Mouse (Mus musculus) neural tube, embryonic 11.5 days (tissue): ENCODE data around the gene Trabd. TPM values are rescaled to one million over a fixed set of nuclear protein-coding genes. Genes with fewer than 3 reads are reported as not detected.

Experiments used
- ATAC-seq: fragments of 200-750 bp; cut with Nextera tagmentation; 2 replicates; pipeline ENCODE4 v1.8.0; 2017; ENCODE audit warnings: moderate number of reproducible peaks, mild to moderate bottlenecking, moderate TSS enrichment, moderate library complexity; ENCODE audit not compliant: insufficient read depth, low FRiP score, low TSS enrichment
- DNase-seq: peaks from one replicate; pipeline ENCODE4 v3.0.0-alpha.2; 2015; ENCODE audit warnings: low spot score
- H3K27ac ChIP-seq: fragments of 300-500 bp; sonication (generic); 2 replicates; pipeline ENCODE4 v1.5.1; 2014; ENCODE audit warnings: low read depth, mild to moderate bottlenecking, low read length
- H3K27me3 ChIP-seq: fragments of 300-500 bp; sonication (generic); 2 replicates; pipeline ENCODE4 v1.6.1; 2014; ENCODE audit warnings: mild to moderate bottlenecking, low read length, mixed read lengths; ENCODE audit not compliant: control insufficient read depth, insufficient read depth
- H3K36me3 ChIP-seq: fragments of 300-500 bp; sonication (generic); 2 replicates; pipeline ENCODE4 v1.6.1; 2014; ENCODE audit warnings: mild to moderate bottlenecking, low read length, moderate library complexity, mixed read lengths; ENCODE audit not compliant: control insufficient read depth, insufficient read depth
- H3K4me1 ChIP-seq: fragments of 300-500 bp; sonication (generic); 2 replicates; pipeline ENCODE4 v1.6.1; 2014; ENCODE audit warnings: low read length, mixed read lengths; ENCODE audit not compliant: control insufficient read depth, insufficient read depth
- H3K4me2 ChIP-seq: fragments of 300-500 bp; sonication (generic); 2 replicates; pipeline ENCODE4 v1.6.1; 2014; ENCODE audit warnings: low read depth, mild to moderate bottlenecking, moderate library complexity
- H3K4me3 ChIP-seq: fragments of 300-500 bp; sonication (generic); 2 replicates; pipeline ENCODE4 v1.5.1; 2014; ENCODE audit warnings: low read depth, low read length
- H3K9ac ChIP-seq: fragments of 300-500 bp; sonication (generic); 2 replicates; pipeline ENCODE4 v1.6.1; 2014; ENCODE audit warnings: mild to moderate bottlenecking, low read length
- H3K9me3 ChIP-seq: fragments of 300-500 bp; sonication (generic); 2 replicates; pipeline ENCODE4 v1.6.1; 2016; ENCODE audit warnings: low read length; ENCODE audit not compliant: control insufficient read depth
- WGBS: fragments of 180-500 bp; shearing (Covaris S2); extraction: QIAGEN DNeasy Blood & Tissue Kit; methylation state at CpG from one replicate; pipeline ENCODE4 v1.1.7; 2014; 5-methylcytosine and 5-hydroxymethylcytosine counted together
- polyA plus RNA-seq: library from polyadenylated mRNA; unstranded; fragments of >200 nt; fragmentation: Nextera tagmentation; extraction: Ambion mirVana; gene quantifications from 2 replicates; pipeline ENCODE4 v1.2.1, GENCODE M21; 2014

Gene Trabd
- polyA plus RNA-seq, 1 experiment from 2014 or later = 53.3 TPM

DNA sequence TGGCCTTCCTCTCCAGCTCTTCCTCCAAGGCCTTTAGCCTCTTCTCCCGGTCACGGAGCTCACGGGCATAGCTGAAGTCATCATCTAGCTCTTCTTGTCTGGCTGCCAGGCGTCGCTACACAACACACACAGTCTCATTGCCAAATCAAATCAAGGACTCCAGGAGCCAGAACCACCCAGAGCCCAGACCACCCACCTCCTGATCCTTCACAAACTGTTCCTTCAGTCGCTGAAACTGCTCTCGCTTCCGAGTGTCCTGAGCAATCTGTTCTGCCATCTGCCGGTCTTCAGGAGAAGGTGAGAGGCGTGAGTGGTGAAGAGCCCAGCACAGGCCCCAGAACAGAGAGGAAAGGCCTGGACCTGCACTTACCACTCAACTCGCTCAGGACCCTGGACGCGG, 31.1 kb downstream of the Trabd start:
- ATAC-seq (no peak), DNase-seq (no peak)
- Histone ChIP-seq H3K9me3 (no peaks in the 10 kb centered on the region), H3K4me3 (no peak overlapping the region), H3K27ac (no peak overlapping the region), H3K9ac (no peak overlapping the region), H3K4me2 (no peak overlapping the region), H3K4me1 (no peaks in the 10 kb centered on the region), H3K27me3 (no peaks in the 10 kb centered on the region), H3K36me3 (peaks cover 32% of the 10 kb centered on the region)
- 91% methylated on average over 13 of the region's 13 CpGs for WGBS

DNA sequence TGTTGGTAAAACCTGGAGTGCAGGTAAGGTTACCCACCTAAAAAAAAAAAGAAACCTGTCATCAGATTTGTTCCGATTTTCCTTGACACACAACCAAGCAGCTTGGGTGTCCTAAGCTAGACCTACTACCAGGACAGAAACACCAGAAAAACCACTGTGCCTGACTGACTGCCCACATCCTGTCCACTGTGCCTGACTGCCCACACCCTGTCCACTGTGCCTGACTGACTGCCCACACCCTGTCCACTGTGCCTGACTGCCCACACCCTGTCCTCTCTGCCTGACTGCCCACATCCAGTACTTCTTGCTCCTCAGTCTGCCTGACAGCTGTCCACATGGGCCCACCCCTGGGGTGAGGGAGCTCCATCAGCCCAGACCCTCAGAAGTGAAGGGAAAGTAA, 32.1 kb downstream of the Trabd start:
- peaks cover 25% of the 10 kb centered on the region for H3K36me3 ChIP-seq
- 93% methylated on average over 1 of the region's 1 CpGs for WGBS
- H3K4me1 ChIP-seq = no peaks in the 10 kb centered on the region
- H3K4me3 ChIP-seq = no peak overlapping the region
- H3K27me3 ChIP-seq = no peaks in the 10 kb centered on the region
- H3K27ac ChIP-seq = no peak overlapping the region
- no peak overlapping the region for H3K4me2 ChIP-seq
- no peak overlapping the region for H3K9ac ChIP-seq
- no peaks in the 10 kb centered on the region for H3K9me3 ChIP-seq
- DNase-seq (no peak), ATAC-seq (no peak)

DNA sequence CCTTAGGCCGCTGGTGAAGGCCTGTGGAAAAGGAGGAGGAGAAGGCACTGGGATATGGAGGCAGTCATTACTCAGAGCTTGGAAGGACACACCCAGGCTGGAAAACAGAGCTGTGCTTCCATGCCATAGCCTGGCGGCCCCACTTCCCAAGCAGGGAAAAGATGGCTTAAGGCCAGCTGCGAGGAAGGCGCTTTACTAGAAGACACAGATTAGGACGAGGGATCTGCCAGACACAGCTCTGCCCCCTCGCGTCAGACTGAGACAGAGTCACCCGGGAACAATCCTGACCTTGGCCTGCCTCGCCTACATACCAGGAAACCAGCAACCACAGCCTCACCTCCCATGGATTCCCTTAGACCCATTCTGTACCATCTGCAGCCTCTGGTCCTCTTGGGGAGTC, 35.2 kb downstream of the Trabd start:
- no peak for DNase-seq
- ATAC-seq = no peak
- WGBS = 88% methylated on average over 9 of the region's 9 CpGs
- peaks cover 16% of the 10 kb centered on the region for H3K36me3 ChIP-seq
- no peak overlapping the region for H3K4me3 ChIP-seq
- no peaks in the 10 kb centered on the region for H3K9me3 ChIP-seq
- no peak overlapping the region for H3K9ac ChIP-seq
- no peaks in the 10 kb centered on the region for H3K27me3 ChIP-seq
- H3K27ac ChIP-seq = no peak overlapping the region
- H3K4me1 ChIP-seq = no peaks in the 10 kb centered on the region
- no peak overlapping the region for H3K4me2 ChIP-seq

DNA sequence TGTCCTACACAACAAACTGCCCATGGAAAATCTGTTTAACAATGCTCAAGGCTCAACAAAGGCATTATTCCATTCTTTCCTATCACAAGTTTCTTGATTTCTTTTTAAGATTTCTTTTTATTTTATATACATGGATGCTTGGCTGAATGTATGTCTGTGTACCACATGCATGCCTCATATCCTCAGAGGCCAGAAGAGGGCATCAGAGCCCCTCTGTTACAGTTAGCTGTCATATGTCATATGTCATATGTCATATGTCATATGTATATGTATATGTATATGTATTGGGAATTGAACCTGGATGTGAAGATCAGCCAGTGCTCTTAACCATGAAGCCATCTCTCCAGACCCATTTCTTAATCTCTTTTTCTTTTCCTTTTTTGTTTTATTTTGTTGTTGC, 43.1 kb downstream of the Trabd start:
- H3K9ac ChIP-seq = no peak overlapping the region
- ATAC-seq = no peak
- H3K4me1 ChIP-seq = peaks cover 22% of the 10 kb centered on the region
- H3K4me2 ChIP-seq = no peak overlapping the region
- no peak for DNase-seq
- H3K4me3 ChIP-seq = no peak overlapping the region
- H3K36me3 ChIP-seq = no peaks in the 10 kb centered on the region; the same call in 1 of the 2 replicates
- no peaks in the 10 kb centered on the region for H3K9me3 ChIP-seq
- no peak overlapping the region for H3K27ac ChIP-seq
- no peaks in the 10 kb centered on the region for H3K27me3 ChIP-seq

DNA sequence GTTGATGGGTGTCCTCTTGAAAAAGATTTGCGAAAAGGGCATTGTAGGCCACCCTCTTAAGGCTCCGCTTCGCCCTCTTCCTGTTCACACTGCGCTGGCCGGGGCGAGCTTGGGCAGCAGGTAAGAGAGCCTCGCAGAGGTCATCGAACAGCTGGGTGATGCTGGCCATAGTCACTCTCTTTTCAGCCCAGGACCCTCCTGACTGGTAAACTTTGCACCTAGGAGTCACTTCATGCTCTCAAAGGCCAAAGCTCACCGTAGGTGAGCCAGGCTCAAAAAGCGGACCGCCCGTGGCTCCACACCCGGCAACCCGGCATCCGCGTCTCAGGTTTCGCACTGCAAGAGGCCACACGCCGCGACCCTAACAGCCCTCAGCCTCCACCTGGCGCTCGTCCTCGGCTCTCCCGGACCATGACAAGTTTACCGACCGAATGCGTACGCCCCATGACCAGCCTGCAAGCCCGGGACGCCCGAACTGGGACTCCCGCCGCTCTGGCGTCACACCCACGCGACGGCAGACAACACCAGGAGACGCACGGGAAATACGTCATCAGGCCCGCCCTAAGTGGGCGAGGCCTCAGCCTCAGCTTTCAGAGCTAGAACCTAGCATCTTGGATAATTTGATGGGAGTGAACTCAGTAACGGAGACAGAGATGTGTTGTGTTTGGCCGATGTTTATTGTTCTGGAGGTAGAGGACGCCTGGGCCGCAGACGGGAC, 47.9 kb downstream of the Trabd start, which contains the start of gene Tubgcp6:
Tubgcp6 (minus strand) TSS at position 464 of the 718 bp plus-strand sequence.
- peak; percentile 97 for DNase-seq
- H3K9ac ChIP-seq = peak within 1 kb of the TSS; percentile 75
- no peaks in the 10 kb centered on the region for H3K27me3 ChIP-seq
- peak within 1 kb of the TSS; percentile 86 for H3K4me3 ChIP-seq
- H3K4me1 ChIP-seq = peaks cover 33% of the 10 kb centered on the region
- H3K9me3 ChIP-seq = no peaks in the 10 kb centered on the region
- peak within 1 kb of the TSS; percentile 97 for H3K4me2 ChIP-seq
- H3K27ac ChIP-seq = peak within 1 kb of the TSS; percentile 28
- peak; percentile 84 for ATAC-seq
- WGBS = under 1% methylated on average over 46 of the region's 47 CpGs
- H3K36me3 ChIP-seq = no peaks in the 10 kb centered on the region

DNA sequence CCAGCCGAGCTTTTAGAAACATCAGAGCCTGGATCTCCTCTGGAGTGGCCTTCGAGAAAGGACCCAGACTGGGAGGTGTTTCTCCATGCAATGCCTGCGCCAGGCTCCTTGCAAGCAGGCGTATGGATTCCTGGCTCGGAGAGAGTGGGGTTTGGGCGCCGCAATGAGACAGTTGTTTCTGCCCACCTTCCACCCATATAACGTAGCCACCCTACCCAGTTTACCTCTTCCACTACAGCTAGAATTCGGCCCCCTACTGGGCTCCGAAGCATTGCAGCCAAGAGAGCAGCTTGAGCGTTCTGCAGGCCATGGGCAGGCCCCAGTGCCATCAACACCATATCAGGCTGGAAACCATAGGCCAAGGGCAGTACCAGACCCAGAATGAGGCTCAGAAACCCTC, 48.7 kb downstream of the Trabd start:
- 0 out of 2 replicates have a peak, but pooled peaks have one; percentile 2 for ATAC-seq
- peak overlapping the region; percentile 86 for H3K4me3 ChIP-seq
- no peaks in the 10 kb centered on the region for H3K27me3 ChIP-seq
- no peaks in the 10 kb centered on the region for H3K9me3 ChIP-seq
- no peaks in the 10 kb centered on the region for H3K36me3 ChIP-seq
- H3K27ac ChIP-seq = peak overlapping the region; percentile 28
- H3K4me1 ChIP-seq = peaks cover 35% of the 10 kb centered on the region
- DNase-seq = peak; percentile 57
- H3K9ac ChIP-seq = peak overlapping the region; percentile 75
- WGBS = 28% methylated on average over 11 of the region's 11 CpGs
- H3K4me2 ChIP-seq = peak overlapping the region; percentile 97

DNA sequence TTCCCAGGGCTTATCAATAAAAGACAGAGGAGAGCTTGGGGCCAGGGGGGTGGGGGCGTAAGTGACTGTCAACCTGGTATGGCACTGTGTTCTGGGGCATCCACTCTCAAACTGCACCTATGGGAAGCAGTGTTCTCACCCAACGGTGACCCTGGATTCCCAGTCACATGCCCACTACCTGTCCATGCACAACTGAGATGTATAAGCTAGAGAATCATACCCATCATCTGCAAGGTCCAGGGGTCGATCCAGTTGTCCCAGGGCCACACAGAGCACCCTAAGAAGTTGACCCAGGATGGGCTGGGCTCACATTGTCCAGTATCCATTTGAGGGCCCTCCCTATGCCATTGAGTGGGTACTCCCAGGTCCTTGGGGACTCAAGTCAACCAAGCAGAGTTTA, 49.4 kb downstream of the Trabd start:
- H3K4me1 ChIP-seq = peaks cover 35% of the 10 kb centered on the region
- no peak overlapping the region for H3K4me2 ChIP-seq
- 95% methylated on average over 3 of the region's 3 CpGs for WGBS
- no peak overlapping the region for H3K9ac ChIP-seq
- ATAC-seq (no peak), DNase-seq (no peak)
- no peak overlapping the region for H3K4me3 ChIP-seq
- H3K27me3 ChIP-seq = no peaks in the 10 kb centered on the region
- no peaks in the 10 kb centered on the region for H3K9me3 ChIP-seq
- no peaks in the 10 kb centered on the region for H3K36me3 ChIP-seq
- no peak overlapping the region for H3K27ac ChIP-seq

DNA sequence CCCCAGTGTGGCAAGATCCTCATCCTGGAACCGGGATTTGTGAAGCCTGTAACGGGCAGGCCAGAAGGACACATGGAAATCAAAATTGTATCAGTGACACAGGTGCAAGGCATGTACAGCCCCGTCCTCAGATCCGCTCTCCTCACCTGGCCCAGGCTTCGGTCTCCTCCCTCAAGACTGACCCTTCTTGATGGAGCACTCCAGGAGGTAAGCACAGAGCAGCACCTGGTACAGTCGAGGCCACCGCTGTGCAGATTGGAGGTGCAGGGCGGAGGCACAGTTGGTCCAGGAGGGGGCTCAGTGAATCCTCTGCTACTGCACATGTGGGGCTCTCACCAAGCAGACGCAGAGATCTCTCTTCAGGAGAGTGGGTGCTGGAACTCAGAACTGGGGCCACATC, 50.4 kb downstream of the Trabd start:
- DNase-seq (no peak), ATAC-seq (no peak)
- WGBS = 90% methylated on average over 9 of the region's 9 CpGs
- H3K4me1 ChIP-seq = peaks cover 31% of the 10 kb centered on the region
- no peak overlapping the region for H3K27ac ChIP-seq
- H3K36me3 ChIP-seq = no peaks in the 10 kb centered on the region
- H3K4me2 ChIP-seq = no peak overlapping the region
- H3K9me3 ChIP-seq = no peaks in the 10 kb centered on the region
- H3K27me3 ChIP-seq = no peaks in the 10 kb centered on the region
- no peak overlapping the region for H3K9ac ChIP-seq
- no peak overlapping the region for H3K4me3 ChIP-seq

DNA sequence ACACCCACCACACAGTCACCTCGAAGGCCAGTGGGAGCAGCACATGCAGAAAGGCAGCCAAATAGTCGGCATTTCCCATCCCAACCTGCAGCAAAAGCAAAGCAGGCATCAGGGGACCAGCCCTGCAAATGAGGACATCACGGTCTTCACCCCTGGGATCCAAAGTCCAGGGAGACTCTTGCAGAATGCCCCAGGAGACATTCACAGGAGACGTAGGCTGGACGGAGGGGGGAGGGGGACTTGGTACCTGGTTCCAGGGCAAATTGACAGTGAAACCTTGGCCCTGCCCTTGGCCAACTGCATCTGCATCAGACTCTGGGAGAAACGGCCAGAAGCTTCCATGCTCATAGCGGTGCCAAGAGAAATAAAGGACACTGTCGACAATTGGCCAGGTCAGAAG, 51.7 kb downstream of the Trabd start:
- H3K4me1 ChIP-seq = peaks cover 21% of the 10 kb centered on the region
- H3K4me2 ChIP-seq = no peak overlapping the region
- no peaks in the 10 kb centered on the region for H3K27me3 ChIP-seq
- no peak overlapping the region for H3K4me3 ChIP-seq
- ATAC-seq (no peak), DNase-seq (no peak)
- no peaks in the 10 kb centered on the region; the same call in 1 of the 2 replicates for H3K36me3 ChIP-seq
- 89% methylated on average over 8 of the region's 8 CpGs for WGBS
- no peak overlapping the region for H3K27ac ChIP-seq
- no peaks in the 10 kb centered on the region for H3K9me3 ChIP-seq
- H3K9ac ChIP-seq = no peak overlapping the region
